ENCODE assay signal across 14 mouse cellular contexts in genomic region chr11:44798270-44798669, GRCm38 (mm10).
"Had no signal": no experiment of that assay in that cellular context is flagged by ENCODE, and none has a peak within 500 bp of the region (broad histone marks: within the 10 kb centered on the region; RNA-seq: fewer than 3 reads in every experiment).

No protein-coding gene starts in this region.

- H3K36me3 ChIP-seq: liver, embryonic 13.5 days; lung, embryonic 15.5 days; midbrain, embryonic 13.5 days; stomach, embryonic 15.5 days had no signal

- H3K27ac ChIP-seq: liver, embryonic 13.5 days; lung, embryonic 15.5 days; midbrain, embryonic 13.5 days; stomach, embryonic 15.5 days had no signal

- DNase-seq: kidney, postnatal 25 days; layer of hippocampus, adult 9-11 months; layer of hippocampus, postnatal 36 days; liver; liver, embryonic 13.5 days; liver, postnatal 0 days; lung, postnatal 14 days; right cerebral cortex, postnatal 14 days; thymus, adult 2 months; thymus, postnatal 25 days had no signal

- H3K4me2 ChIP-seq: liver, embryonic 13.5 days; lung, embryonic 15.5 days; midbrain, embryonic 13.5 days; stomach, embryonic 15.5 days had no signal

- H3K9me3 ChIP-seq: liver, embryonic 13.5 days; lung, embryonic 15.5 days; midbrain, embryonic 13.5 days; stomach, embryonic 15.5 days had no signal

- ATAC-seq: intestine, embryonic 16.5 days; liver, postnatal 0 days; midbrain, embryonic 13.5 days had no signal

- H3K4me3 ChIP-seq: liver, embryonic 13.5 days; lung, embryonic 15.5 days; midbrain, embryonic 13.5 days; stomach, embryonic 15.5 days had no signal

- H3K4me1 ChIP-seq: liver, embryonic 13.5 days; lung, embryonic 15.5 days; stomach, embryonic 15.5 days had no signal

- H3K27me3 ChIP-seq: liver, embryonic 13.5 days; lung, embryonic 15.5 days; stomach, embryonic 15.5 days had no signal

- H3K9ac ChIP-seq: liver, embryonic 13.5 days; liver, postnatal 0 days; lung, embryonic 15.5 days; midbrain, embryonic 13.5 days; stomach, embryonic 15.5 days had no signal
